Mouse (Mus musculus) limb, embryonic 15.5 days (tissue): ENCODE measurements around the gene BC029722. TPM values are rescaled to one million over a fixed set of nuclear protein-coding genes. Genes with fewer than 3 reads are reported as not detected.

ENCODE experiments used
- ATAC-seq: fragments of 200-750 bp; cut with Nextera tagmentation; 2 replicates; pipeline ENCODE4 v1.8.0; 2017; ENCODE audit warnings: low read depth, moderate TSS enrichment; ENCODE audit not compliant: insufficient number of reproducible peaks, low FRiP score, low TSS enrichment
- H3K27ac ChIP-seq: fragments of 300-500 bp; sonication (generic); 2 replicates; pipeline ENCODE4 v1.5.1; 2015; ENCODE audit warnings: moderate library complexity, mild to moderate bottlenecking, inconsistent platforms
- H3K27me3 ChIP-seq: fragments of 300-500 bp; sonication (generic); 2 replicates; pipeline ENCODE4 v1.6.1; 2015; ENCODE audit warnings: inconsistent platforms
- H3K36me3 ChIP-seq: fragments of 300-500 bp; sonication (generic); 2 replicates; pipeline ENCODE4 v1.6.1; 2015; ENCODE audit warnings: inconsistent platforms
- H3K4me1 ChIP-seq: fragments of 300-500 bp; sonication (generic); 2 replicates; pipeline ENCODE4 v1.6.1; 2015; ENCODE audit warnings: inconsistent platforms
- H3K4me2 ChIP-seq: fragments of 300-500 bp; sonication (generic); 2 replicates; pipeline ENCODE4 v1.6.1; 2015; ENCODE audit warnings: mild to moderate bottlenecking, inconsistent platforms
- H3K4me3 ChIP-seq: fragments of 300-500 bp; sonication (generic); 2 replicates; pipeline ENCODE4 v1.5.1; 2015; ENCODE audit warnings: mild to moderate bottlenecking, inconsistent platforms
- H3K9ac ChIP-seq: fragments of 300-500 bp; sonication (generic); 2 replicates; pipeline ENCODE4 v1.6.1; 2015; ENCODE audit warnings: inconsistent platforms
- H3K9me3 ChIP-seq: fragments of 300-500 bp; sonication (generic); 2 replicates; pipeline ENCODE4 v1.6.1; 2016; ENCODE audit warnings: inconsistent platforms
- WGBS: fragments of 180-500 bp; shearing (Covaris S2); methylation state at CpG from one replicate; pipeline ENCODE4 v1.1.7; 2015; 5-methylcytosine and 5-hydroxymethylcytosine counted together
- polyA plus RNA-seq: library from polyadenylated mRNA; unstranded; fragments of >200 nt; fragmentation: Nextera tagmentation; extraction: Ambion mirVana; gene quantifications from 2 replicates; pipeline ENCODE4 v1.2.1, GENCODE M21; 2015

The BC029722 gene
- polyA plus RNA-seq, 1 experiment from 2014 or later, result 21.5 TPM

- Histone ChIP-seq H3K27ac (no peak overlapping the region), H3K36me3 (peaks cover 29% of the 10 kb centered on the region), H3K4me1 (peaks cover 27% of the 10 kb centered on the region), H3K9ac (no peak overlapping the region), H3K9me3 (no peaks in the 10 kb centered on the region), H3K4me2 (peak overlapping the region; percentile 86; the same call in 1 of the 2 replicates), H3K27me3 (no peaks in the 10 kb centered on the region), H3K4me3 (0 out of 2 replicates have a peak overlapping the region, but pooled peaks have one; percentile 78)
- WGBS, result 84% methylated on average over 10 of the region's 10 CpGs
- no peak for ATAC-seq
These were observed 1.7 kb downstream of the BC029722 start for GRCm38 (mm10) chr2:155817301-155818245.

GRCm38 (mm10) chr2:155816179-155816578 lies 3.0 kb downstream of the BC029722 start:
- no peak overlapping the region for H3K27ac ChIP-seq
- H3K9ac ChIP-seq, result no peak overlapping the region
- 100% methylated on average over 1 of the region's 1 CpGs for WGBS
- H3K4me2 ChIP-seq, result no peak overlapping the region
- H3K9me3 ChIP-seq, result no peaks in the 10 kb centered on the region
- H3K4me3 ChIP-seq, result no peak overlapping the region
- H3K4me1 ChIP-seq, result peaks cover 27% of the 10 kb centered on the region
- no peak for ATAC-seq
- peaks cover 17% of the 10 kb centered on the region for H3K36me3 ChIP-seq
- H3K27me3 ChIP-seq, result no peaks in the 10 kb centered on the region

GRCm38 (mm10) chr2:155814829-155815228 lies 4.4 kb downstream of the BC029722 start:
- WGBS, result 14% methylated on average over 5 of the region's 5 CpGs

GRCm38 (mm10) chr2:155812637-155813036 lies 6.6 kb downstream of the BC029722 start:
- Histone ChIP-seq H3K4me1 (peaks cover 3% of the 10 kb centered on the region), H3K9me3 (no peaks in the 10 kb centered on the region), H3K4me2 (no peak overlapping the region), H3K4me3 (no peak overlapping the region), H3K9ac (no peak overlapping the region), H3K27ac (no peak overlapping the region), H3K27me3 (no peaks in the 10 kb centered on the region), H3K36me3 (no peaks in the 10 kb centered on the region)
- ATAC-seq, result no peak
- WGBS, result 77% methylated on average over 4 of the region's 4 CpGs

More at GRCm38 (mm10) chr2:155814829-155815228, 4.4 kb downstream of the BC029722 start:
- H3K27me3 ChIP-seq, result no peaks in the 10 kb centered on the region
- H3K4me3 ChIP-seq, result no peak overlapping the region
- H3K9ac ChIP-seq, result no peak overlapping the region
- H3K9me3 ChIP-seq, result no peaks in the 10 kb centered on the region
- H3K36me3 ChIP-seq, result peaks cover 4% of the 10 kb centered on the region
- no peak overlapping the region for H3K4me2 ChIP-seq
- H3K4me1 ChIP-seq, result peaks cover 22% of the 10 kb centered on the region
- H3K27ac ChIP-seq, result no peak overlapping the region
- ATAC-seq, result no peak

GRCm38 (mm10) chr2:155811821-155812396 lies 7.3 kb downstream of the BC029722 start:
- Histone ChIP-seq H3K4me2 (no peak overlapping the region), H3K4me1 (no peaks in the 10 kb centered on the region), H3K4me3 (no peak overlapping the region), H3K9ac (no peak overlapping the region), H3K9me3 (no peaks in the 10 kb centered on the region), H3K27me3 (no peaks in the 10 kb centered on the region), H3K27ac (no peak overlapping the region), H3K36me3 (no peaks in the 10 kb centered on the region)
- ATAC-seq, result no peak
- WGBS, result 35% methylated on average over 16 of the region's 16 CpGs

GRCm38 (mm10) chr2:155809620-155810019 lies 9.6 kb downstream of the BC029722 start:
- Histone ChIP-seq H3K27ac (no peak overlapping the region), H3K4me1 (peaks cover 6% of the 10 kb centered on the region; the same call in 1 of the 2 replicates), H3K4me2 (no peak overlapping the region), H3K4me3 (no peak overlapping the region), H3K27me3 (no peaks in the 10 kb centered on the region), H3K36me3 (no peaks in the 10 kb centered on the region), H3K9me3 (no peaks in the 10 kb centered on the region), H3K9ac (no peak overlapping the region)
- WGBS, result 82% methylated on average over 4 of the region's 4 CpGs
- no peak for ATAC-seq

GRCm38 (mm10) chr2:155807408-155807807 lies 11.8 kb downstream of the BC029722 start:
- Histone ChIP-seq H3K4me1 (peaks cover 6% of the 10 kb centered on the region; the same call in 1 of the 2 replicates), H3K36me3 (no peaks in the 10 kb centered on the region), H3K9me3 (no peaks in the 10 kb centered on the region), H3K27ac (no peak overlapping the region), H3K27me3 (no peaks in the 10 kb centered on the region), H3K9ac (no peak overlapping the region), H3K4me3 (no peak overlapping the region), H3K4me2 (no peak overlapping the region)
- no peak for ATAC-seq
- WGBS, result 46% methylated on average over 4 of the region's 4 CpGs

GRCm38 (mm10) chr2:155806548-155806947 lies 12.7 kb downstream of the BC029722 start:
- Histone ChIP-seq H3K4me2 (no peak overlapping the region), H3K4me3 (no peak overlapping the region), H3K4me1 (peaks cover 6% of the 10 kb centered on the region; the same call in 1 of the 2 replicates), H3K36me3 (no peaks in the 10 kb centered on the region), H3K27me3 (no peaks in the 10 kb centered on the region), H3K9ac (no peak overlapping the region), H3K9me3 (no peaks in the 10 kb centered on the region), H3K27ac (no peak overlapping the region)
- WGBS, result 59% methylated on average over 5 of the region's 5 CpGs
- no peak for ATAC-seq

GRCm38 (mm10) chr2:155805925-155806255 lies 13.3 kb downstream of the BC029722 start:
- H3K9me3 ChIP-seq, result no peaks in the 10 kb centered on the region
- H3K4me1 ChIP-seq, result peaks cover 6% of the 10 kb centered on the region; the same call in 1 of the 2 replicates
- no peaks in the 10 kb centered on the region for H3K27me3 ChIP-seq
- no peaks in the 10 kb centered on the region for H3K36me3 ChIP-seq
- H3K9ac ChIP-seq, result no peak overlapping the region
- no peak for ATAC-seq
- WGBS, result 81% methylated on average over 6 of the region's 6 CpGs
- H3K4me2 ChIP-seq, result no peak overlapping the region
- no peak overlapping the region for H3K27ac ChIP-seq
- H3K4me3 ChIP-seq, result no peak overlapping the region

GRCm38 (mm10) chr2:155805231-155805924 lies 13.8 kb downstream of the BC029722 start:
- WGBS, result 46% methylated on average over 6 of the region's 6 CpGs
- H3K36me3 ChIP-seq, result no peaks in the 10 kb centered on the region
- H3K4me3 ChIP-seq, result no peak overlapping the region
- no peak overlapping the region for H3K4me2 ChIP-seq
- no peak for ATAC-seq
- no peak overlapping the region for H3K27ac ChIP-seq
- no peaks in the 10 kb centered on the region for H3K9me3 ChIP-seq
- H3K4me1 ChIP-seq, result peaks cover 6% of the 10 kb centered on the region; the same call in 1 of the 2 replicates
- H3K27me3 ChIP-seq, result no peaks in the 10 kb centered on the region
- H3K9ac ChIP-seq, result no peak overlapping the region

GRCm38 (mm10) chr2:155804053-155804452 lies 15.2 kb downstream of the BC029722 start:
- WGBS, result 56% methylated on average over 5 of the region's 5 CpGs
- Histone ChIP-seq H3K4me3 (no peak overlapping the region), H3K4me1 (peaks cover 6% of the 10 kb centered on the region; the same call in 1 of the 2 replicates), H3K4me2 (no peak overlapping the region), H3K9me3 (no peaks in the 10 kb centered on the region), H3K9ac (no peak overlapping the region), H3K27me3 (no peaks in the 10 kb centered on the region), H3K36me3 (no peaks in the 10 kb centered on the region), H3K27ac (no peak overlapping the region)
- ATAC-seq, result no peak
